Comparison of ENCODE assay signal across 8 mouse cellular contexts in the genomic region with DNA sequence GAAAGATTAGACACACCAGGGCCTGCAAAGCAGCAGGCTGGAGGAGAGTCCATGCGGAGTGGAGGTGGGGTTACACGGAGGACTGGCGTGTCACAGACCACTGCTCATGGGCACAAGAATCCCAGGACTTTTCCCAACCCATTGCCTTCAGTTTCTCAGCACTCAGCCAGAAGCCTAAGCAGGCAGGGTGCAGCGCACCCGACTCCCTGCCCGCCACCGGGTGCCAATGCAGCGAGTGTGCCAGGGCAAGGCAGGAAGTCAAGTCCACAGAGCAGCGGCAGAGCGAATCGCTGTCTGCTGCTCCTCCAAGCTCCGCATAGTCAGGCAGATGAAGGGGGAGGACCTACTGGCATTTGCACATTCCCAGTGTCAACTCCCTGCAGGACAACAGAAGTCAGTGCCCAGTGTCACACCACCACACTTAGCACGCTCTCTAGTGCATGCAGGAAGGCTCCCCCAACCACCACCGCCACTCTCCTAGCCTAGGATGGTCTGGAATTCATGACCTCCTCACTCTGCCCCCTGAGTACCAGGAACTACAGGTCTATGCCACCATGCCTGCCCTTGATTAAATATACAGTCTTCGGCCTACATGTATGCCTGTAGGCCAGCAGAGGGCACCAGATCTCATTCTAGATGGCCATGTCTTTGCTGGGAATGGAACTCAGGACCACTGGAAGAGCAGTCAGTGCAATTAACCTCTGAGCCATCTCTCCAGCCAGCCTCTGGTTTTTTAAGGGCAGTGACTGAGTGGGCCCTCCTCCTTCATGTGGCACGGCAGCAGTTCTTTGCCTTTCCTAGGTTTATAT. TPM values are rescaled to one million over a fixed set of nuclear protein-coding genes. Genes with fewer than 3 reads are reported as not detected.
DNase-seq lines count a peak whose midpoint lies in the region; ATAC-seq and TF ChIP-seq lines count a peak whose summit lies in the region.

No protein-coding gene starts in this region.

- 41% methylated on average over 16 of the region's 16 CpGs for WGBS in hindbrain, embryonic 13.5 days
- 45% methylated on average over 16 of the region's 16 CpGs for WGBS in lung, embryonic 16.5 days

- DNase-seq in adrenal gland, adult 2 months, result peak; percentile 25
- DNase-seq in adrenal gland, adult 8-10 months, result no peak
- peak; percentile 45 for DNase-seq in right cerebral cortex, postnatal 14 days
- DNase-seq in right cerebral cortex, adult 18-20 months, result no peak
- DNase-seq in spleen, postnatal 10 days (ENCODE audit: low spot score in 2 of 2), result peak; percentile 28 to 65

- TF ChIP-seq POLR2A in cortical plate, adult 2 months (IDR thresholded peaks at IDR 0.05; ENCODE audit: extremely low read depth, insufficient read depth, low read length), result no peak

- no peak overlapping the region for H3K4me2 ChIP-seq in hindbrain, embryonic 13.5 days
- no peak overlapping the region for H3K4me2 ChIP-seq in lung, embryonic 16.5 days (ENCODE audit: low read depth, low read length)

- no peak; the same call in 1 of the 2 replicates for ATAC-seq in hindbrain, embryonic 13.5 days (ENCODE audit: low FRiP score)
- peak; percentile 24; the same call in 1 of the 2 replicates for ATAC-seq in lung, embryonic 16.5 days (ENCODE audit: low read depth)

- peaks cover 19% of the 10 kb centered on the region for H3K27me3 ChIP-seq in hindbrain, embryonic 13.5 days
- H3K27me3 ChIP-seq in lung, embryonic 16.5 days (ENCODE audit: control insufficient read depth, insufficient read depth, low read depth, low read length), result no peaks in the 10 kb centered on the region; the same call in 1 of the 2 replicates

- no peak overlapping the region for H3K4me3 ChIP-seq in cortical plate, adult 2 months (ENCODE audit: insufficient read depth, low read length)
- H3K4me3 ChIP-seq in hindbrain, embryonic 13.5 days, result no peak overlapping the region
- no peak overlapping the region for H3K4me3 ChIP-seq in lung, embryonic 16.5 days (ENCODE audit: low read length)

- H3K9me3 ChIP-seq in hindbrain, embryonic 13.5 days, result no peaks in the 10 kb centered on the region
- no peaks in the 10 kb centered on the region for H3K9me3 ChIP-seq in lung, embryonic 16.5 days (ENCODE audit: control insufficient read depth, low read length)

- H3K9ac ChIP-seq in hindbrain, embryonic 13.5 days, result peak overlapping the region; percentile 6; the same call in 1 of the 2 replicates
- no peak overlapping the region for H3K9ac ChIP-seq in lung, embryonic 16.5 days (ENCODE audit: low read length)

- peak; percentile 86 for TF ChIP-seq CTCF in cortical plate, adult 2 months (IDR thresholded peaks at IDR 0.05; ENCODE audit: extremely low read depth, insufficient read depth, low read length)

- H3K4me1 ChIP-seq in cortical plate, adult 2 months (ENCODE audit: control insufficient read depth, insufficient read depth, low read length), result no peaks in the 10 kb centered on the region
- peaks cover 21% of the 10 kb centered on the region for H3K4me1 ChIP-seq in hindbrain, embryonic 13.5 days (replicated peaks)
- peaks cover 6% of the 10 kb centered on the region; the same call in 1 of the 2 replicates for H3K4me1 ChIP-seq in lung, embryonic 16.5 days (replicated peaks; ENCODE audit: control insufficient read depth, insufficient read depth, low read length)

- no peak overlapping the region for H3K27ac ChIP-seq in cortical plate, adult 2 months (ENCODE audit: insufficient read depth, low read length)
- H3K27ac ChIP-seq in hindbrain, embryonic 13.5 days, result no peak overlapping the region
- H3K27ac ChIP-seq in lung, embryonic 16.5 days (ENCODE audit: low read length), result no peak overlapping the region

- H3K36me3 ChIP-seq in hindbrain, embryonic 13.5 days, result no peaks in the 10 kb centered on the region
- H3K36me3 ChIP-seq in lung, embryonic 16.5 days (ENCODE audit: control insufficient read depth, insufficient read depth, low read length), result no peaks in the 10 kb centered on the region

RNA-seq across cellular contexts. Expression of a gene that starts 2.5 kb away (rescaled TPM):
- total RNA-seq in adrenal gland, adult 2 months (2021), result 1 to 10 TPM in 1 of 2 experiments, not detected in 1; 1.0 TPM
- 0.55 and 1.3 TPM in 2 replicates for polyA plus RNA-seq in adrenal gland, adult 2 months (2012; rRNA removed)
- total RNA-seq in adrenal gland, adult 8-10 months (2022), result 1 to 10 TPM in 1 of 4 experiments, under 1 TPM in 3; 0.12 to 1.1 (median 0.75) TPM
- 0.23 and 0.33 TPM in 2 replicates for polyA plus RNA-seq in cortical plate, adult 2 months (2012; rRNA removed)
- 0.06 and 0.09 TPM in 2 replicates for polyA plus RNA-seq in hindbrain, embryonic 13.5 days (2015; fragmentation: Nextera tagmentation; extraction: Ambion mirVana)
- polyA plus RNA-seq in lung, embryonic 16.5 days (2015; fragmentation: Nextera tagmentation; extraction: Ambion mirVana), result 0.05 TPM in 1 of 2 replicates, not detected in the other

RNA-seq across cellular contexts. Expression of a gene that starts 5.2 kb away (rescaled TPM):
- 100 to 1,000 TPM; 117 to 126 TPM for total RNA-seq in adrenal gland, adult 2 months (2021)
- polyA plus RNA-seq in adrenal gland, adult 2 months (2012; rRNA removed), result 38.7 and 44.4 TPM in 2 replicates
- 100 to 1,000 TPM; 130 to 147 (median 132) TPM for total RNA-seq in adrenal gland, adult 8-10 months (2022)
- polyA plus RNA-seq in cortical plate, adult 2 months (2012; rRNA removed), result 99.2 and 101 TPM in 2 replicates
- polyA plus RNA-seq in hindbrain, embryonic 13.5 days (2015; fragmentation: Nextera tagmentation; extraction: Ambion mirVana), result 266 and 296 TPM in 2 replicates
- polyA plus RNA-seq in lung, embryonic 16.5 days (2015; fragmentation: Nextera tagmentation; extraction: Ambion mirVana), result 330 and 339 TPM in 2 replicates

RNA-seq across cellular contexts. Expression of a gene that starts 37.4 kb away (rescaled TPM):
- total RNA-seq in adrenal gland, adult 2 months (2021), result 100 to 1,000 TPM; 119 to 123 TPM
- 363 and 377 TPM in 2 replicates for polyA plus RNA-seq in adrenal gland, adult 2 months (2012; rRNA removed)
- 100 to 1,000 TPM; 128 to 162 (median 139) TPM for total RNA-seq in adrenal gland, adult 8-10 months (2022)
- polyA plus RNA-seq in cortical plate, adult 2 months (2012; rRNA removed), result 193 and 198 TPM in 2 replicates
- polyA plus RNA-seq in hindbrain, embryonic 13.5 days (2015; fragmentation: Nextera tagmentation; extraction: Ambion mirVana), result 59.6 and 62.3 TPM in 2 replicates
- polyA plus RNA-seq in lung, embryonic 16.5 days (2015; fragmentation: Nextera tagmentation; extraction: Ambion mirVana), result 77.7 and 78.1 TPM in 2 replicates

RNA-seq across cellular contexts. Expression of a gene that starts 50.2 kb away (rescaled TPM):
- 10 to 100 TPM; 19.6 to 22.4 TPM for total RNA-seq in adrenal gland, adult 2 months (2021)
- polyA plus RNA-seq in adrenal gland, adult 2 months (2012; rRNA removed), result 74.4 and 92.1 TPM in 2 replicates
- 10 to 100 TPM; 21.9 to 28.3 (median 24.9) TPM for total RNA-seq in adrenal gland, adult 8-10 months (2022)
- polyA plus RNA-seq in cortical plate, adult 2 months (2012; rRNA removed), result 6.1 and 6.3 TPM in 2 replicates
- 4.7 and 5.5 TPM in 2 replicates for polyA plus RNA-seq in hindbrain, embryonic 13.5 days (2015; fragmentation: Nextera tagmentation; extraction: Ambion mirVana)
- polyA plus RNA-seq in lung, embryonic 16.5 days (2015; fragmentation: Nextera tagmentation; extraction: Ambion mirVana), result 6.7 and 8.4 TPM in 2 replicates

RNA-seq across cellular contexts. Expression of a gene that starts 50.2 kb away (rescaled TPM):
- total RNA-seq in adrenal gland, adult 2 months (2021), result 1 to 10 TPM; 5.1 to 6.9 TPM
- polyA plus RNA-seq in adrenal gland, adult 2 months (2012; rRNA removed), result 22.6 and 26.9 TPM in 2 replicates
- 10 to 100 TPM in 2 of 4 experiments, 1 to 10 TPM in 2; 9.0 to 10.2 (median 9.9) TPM for total RNA-seq in adrenal gland, adult 8-10 months (2022)
- 7.2 and 9.6 TPM in 2 replicates for polyA plus RNA-seq in cortical plate, adult 2 months (2012; rRNA removed)
- polyA plus RNA-seq in hindbrain, embryonic 13.5 days (2015; fragmentation: Nextera tagmentation; extraction: Ambion mirVana), result 4.8 and 5.3 TPM in 2 replicates
- polyA plus RNA-seq in lung, embryonic 16.5 days (2015; fragmentation: Nextera tagmentation; extraction: Ambion mirVana), result 12.4 and 12.6 TPM in 2 replicates

Comparison
In these comparisons a context has a peak if more than half of its experiments do, and no peak if none do; other contexts are left out.
1. DNase-seq: peak in adrenal gland, adult 2 months (single experiment), right cerebral cortex, postnatal 14 days (single experiment) and spleen, postnatal 10 days (2 of 2); none in adrenal gland, adult 8-10 months (single experiment) and right cerebral cortex, adult 18-20 months (single experiment).